Mouse (Mus musculus) liver, postnatal 0 days (tissue): ENCODE results near the gene Prkca. TPM values are rescaled to one million over a fixed set of nuclear protein-coding genes. Genes with fewer than 3 reads are reported as not detected.

ENCODE experiments used
- ATAC-seq: fragments of 200-750 bp; cut with Nextera tagmentation; 2 replicates; pipeline ENCODE4 v1.8.0; 2017; ENCODE audit warnings: mild to moderate bottlenecking, moderate library complexity
- DNase-seq: peaks from one replicate; pipeline ENCODE4 v3.0.0-alpha.2; 2016
- H3K27ac ChIP-seq: fragments of 300-500 bp; sonication (generic); 2 replicates; pipeline ENCODE4 v1.5.1; 2014; ENCODE audit warnings: antibody characterized with exemption, moderate library complexity, mild to moderate bottlenecking, low read depth
- H3K27me3 ChIP-seq: fragments of 300-500 bp; sonication (generic); 2 replicates; pipeline ENCODE4 v1.6.1; 2014; ENCODE audit warnings: low read length, control low read depth, mixed read lengths; ENCODE audit not compliant: insufficient read depth
- H3K36me3 ChIP-seq: fragments of 300-500 bp; sonication (generic); replicated peaks from 2 replicates; pipeline ENCODE4 v1.6.1; 2014; ENCODE audit warnings: mild to moderate bottlenecking, control low read depth, low read length, moderate library complexity, mixed read lengths; ENCODE audit not compliant: insufficient read depth
- H3K4me1 ChIP-seq: fragments of 300-500 bp; sonication (generic); 2 replicates; pipeline ENCODE4 v1.6.1; 2014; ENCODE audit warnings: antibody characterized with exemption, mild to moderate bottlenecking, control low read depth; ENCODE audit not compliant: insufficient read depth
- H3K4me2 ChIP-seq: fragments of 300-500 bp; sonication (generic); 2 replicates; pipeline ENCODE4 v1.6.1; 2014; ENCODE audit warnings: low read depth, mild to moderate bottlenecking, low read length, moderate library complexity, mixed read lengths
- H3K4me3 ChIP-seq: fragments of 300-500 bp; sonication (generic); 2 replicates; pipeline ENCODE4 v1.5.1; 2014; ENCODE audit warnings: low read depth, low read length
- H3K9ac ChIP-seq: fragments of 300-500 bp; sonication (generic); replicated peaks from 2 replicates; pipeline ENCODE4 v1.6.1; 2014; ENCODE audit warnings: mild to moderate bottlenecking, moderate library complexity
- H3K9me3 ChIP-seq: fragments of 300-500 bp; sonication (generic); 2 replicates; pipeline ENCODE4 v1.6.1; 2016; ENCODE audit warnings: mild to moderate bottlenecking, control low read depth, low read length, mixed read lengths
- CTCF ChIP-seq: sonication (generic); IDR thresholded peaks from 2 replicates; pipeline ENCODE4 v1.5.1; 2016; ENCODE audit warnings: antibody characterized with exemption, low read depth
- EP300 ChIP-seq: IDR thresholded peaks from 2 replicates; pipeline ENCODE4 v1.6.1; 2016; ENCODE audit warnings: antibody characterized with exemption, low read depth, mild to moderate bottlenecking
- WGBS: fragments of 180-500 bp; shearing (Covaris S2); extraction: QIAGEN DNeasy Blood & Tissue Kit; methylation state at CpG from one replicate; pipeline ENCODE4 v1.1.7; 2014; ENCODE audit not compliant: insufficient replicate concordance; 5-methylcytosine and 5-hydroxymethylcytosine counted together
- polyA plus RNA-seq: library from polyadenylated mRNA; unstranded; fragments of >200 nt; fragmentation: Nextera tagmentation; extraction: Ambion mirVana; gene quantifications from 2 replicates; pipeline ENCODE4 v1.2.1, GENCODE M21; 2015

The Prkca gene
- polyA plus RNA-seq, 1 experiment from 2014 or later, result 3.0 TPM

DNA sequence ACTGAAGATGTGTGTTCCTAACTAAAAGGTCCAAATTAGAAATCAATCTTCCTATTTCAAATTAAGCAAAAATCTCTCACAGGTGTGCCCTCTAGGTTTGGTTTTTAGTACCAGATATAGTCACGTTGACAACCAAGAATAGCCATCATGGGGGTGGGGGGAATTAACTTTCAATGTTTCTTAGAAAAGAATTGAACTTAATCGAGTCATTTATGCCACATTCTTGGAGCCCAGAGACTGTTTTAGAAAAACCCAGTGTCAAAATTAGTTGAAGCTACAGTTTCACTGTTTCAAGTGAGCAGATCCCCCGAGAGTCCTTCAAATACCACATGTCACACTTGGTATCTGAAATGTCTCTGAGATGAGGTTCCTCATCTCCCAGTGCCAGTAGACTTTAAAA is 173.6 kb downstream of the Prkca start:
- Histone ChIP-seq H3K36me3 (no peaks in the 10 kb centered on the region), H3K27ac (no peak overlapping the region), H3K27me3 (no peaks in the 10 kb centered on the region), H3K4me2 (no peak overlapping the region), H3K4me3 (no peak overlapping the region), H3K9me3 (no peaks in the 10 kb centered on the region), H3K9ac (no peak overlapping the region), H3K4me1 (no peaks in the 10 kb centered on the region)
- 65% methylated on average over 3 of the region's 3 CpGs for WGBS
- DNase-seq (no peak), ATAC-seq (no peak)
- no peak for TF ChIP-seq EP300
- TF ChIP-seq CTCF, result no peak

DNA sequence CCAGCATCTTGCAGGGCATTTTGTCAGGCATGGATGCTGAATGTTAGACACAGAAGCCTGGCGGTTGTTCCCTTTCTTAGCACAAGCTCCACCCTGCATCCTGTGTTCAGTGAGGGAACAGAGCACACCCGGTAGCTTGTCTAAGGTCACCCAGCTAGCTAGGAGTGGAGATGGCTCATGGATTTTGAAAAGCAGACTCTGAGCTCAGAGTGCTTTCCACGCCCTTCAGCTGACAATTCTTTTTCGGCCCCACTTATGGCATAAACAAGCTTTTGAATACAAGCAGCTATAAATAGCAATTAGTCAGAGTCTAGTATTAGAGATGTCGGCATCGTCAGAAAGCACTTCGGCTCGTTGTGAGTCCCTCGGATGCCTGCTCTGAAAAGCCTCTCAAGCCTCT is 178.0 kb downstream of the Prkca start:
- Histone ChIP-seq H3K4me3 (no peak overlapping the region), H3K9me3 (no peaks in the 10 kb centered on the region), H3K36me3 (no peaks in the 10 kb centered on the region), H3K4me2 (no peak overlapping the region), H3K27me3 (no peaks in the 10 kb centered on the region), H3K27ac (no peak overlapping the region), H3K9ac (no peak overlapping the region), H3K4me1 (no peaks in the 10 kb centered on the region)
- no peak for DNase-seq
- no peak for TF ChIP-seq CTCF
- no peak for TF ChIP-seq EP300
- WGBS, result 70% methylated on average over 9 of the region's 9 CpGs
- no peak for ATAC-seq

DNA sequence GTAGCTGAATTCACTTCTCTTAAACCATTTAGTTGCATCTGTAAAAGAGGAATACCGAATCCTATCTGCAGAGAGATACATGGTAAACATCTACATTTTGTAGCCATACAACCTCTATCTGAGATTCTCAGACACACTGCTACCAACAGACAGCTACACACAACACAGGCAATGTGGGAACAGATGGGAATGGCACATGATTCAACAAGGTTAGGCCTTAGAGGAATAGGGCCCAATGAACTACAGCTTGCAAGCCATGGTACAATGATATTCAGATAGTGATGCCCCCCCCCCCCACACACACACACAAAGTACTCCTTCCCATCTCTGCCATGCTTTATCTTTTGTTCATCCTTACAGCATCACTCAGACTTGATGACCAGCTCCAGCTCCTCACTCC is 181.1 kb downstream of the Prkca start:
- DNase-seq (no peak), ATAC-seq (no peak)
- WGBS, result 74% methylated on average over 1 of the region's 1 CpGs
- Histone ChIP-seq H3K4me2 (no peak overlapping the region), H3K4me3 (no peak overlapping the region), H3K36me3 (no peaks in the 10 kb centered on the region), H3K4me1 (no peaks in the 10 kb centered on the region), H3K27ac (no peak overlapping the region), H3K9ac (no peak overlapping the region), H3K9me3 (peaks cover 2% of the 10 kb centered on the region; the same call in 1 of the 2 replicates), H3K27me3 (no peaks in the 10 kb centered on the region)
- TF ChIP-seq EP300 (no peak), CTCF (no peak)

DNA sequence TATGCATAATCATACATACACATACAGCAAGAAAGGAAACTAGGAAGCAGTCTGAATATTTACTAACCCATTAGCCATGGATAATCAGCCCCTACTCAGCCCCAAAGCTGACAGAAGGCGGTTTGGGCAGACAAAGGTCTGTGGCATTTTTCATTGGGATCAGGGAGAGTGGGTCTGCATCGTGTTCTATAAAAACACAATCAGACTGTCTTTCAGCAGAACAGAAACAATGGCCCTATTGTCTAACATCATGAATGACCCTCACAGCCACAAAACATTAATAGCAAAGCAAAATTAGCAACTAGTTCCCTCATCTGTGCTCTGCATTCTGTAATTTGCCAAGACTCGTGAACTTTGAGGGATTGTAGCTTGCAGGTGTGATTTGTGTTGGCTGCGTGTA is 181.6 kb downstream of the Prkca start:
- 74% methylated on average over 4 of the region's 4 CpGs for WGBS
- H3K27ac ChIP-seq, result no peak overlapping the region
- no peaks in the 10 kb centered on the region for H3K36me3 ChIP-seq
- TF ChIP-seq EP300 (no peak), CTCF (no peak)
- H3K9me3 ChIP-seq, result peaks cover 2% of the 10 kb centered on the region; the same call in 1 of the 2 replicates
- ATAC-seq (no peak), DNase-seq (no peak)
- no peaks in the 10 kb centered on the region for H3K27me3 ChIP-seq
- H3K9ac ChIP-seq, result no peak overlapping the region
- H3K4me1 ChIP-seq, result no peaks in the 10 kb centered on the region
- no peak overlapping the region for H3K4me3 ChIP-seq
- H3K4me2 ChIP-seq, result no peak overlapping the region

DNA sequence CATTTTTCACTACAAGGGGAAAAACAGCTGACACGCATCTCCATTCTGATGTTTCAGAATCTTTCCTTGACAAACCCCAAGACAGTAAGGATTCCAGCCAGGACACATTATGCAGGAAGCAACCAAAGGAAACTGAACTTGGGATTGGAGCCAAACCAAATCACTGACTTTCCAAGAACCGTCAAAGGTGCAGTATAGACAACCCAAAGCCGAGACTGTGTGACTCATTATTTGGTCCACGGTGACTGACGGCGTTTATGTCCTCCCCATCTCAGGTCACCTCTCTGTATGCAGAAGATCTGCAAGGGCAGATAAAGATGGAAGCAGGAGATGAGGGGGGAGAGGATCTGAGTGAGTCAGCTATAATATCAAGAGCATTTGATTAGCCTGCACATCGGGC is 183.7 kb downstream of the Prkca start:
- Histone ChIP-seq H3K9ac (no peak overlapping the region), H3K36me3 (no peaks in the 10 kb centered on the region), H3K4me1 (no peaks in the 10 kb centered on the region), H3K9me3 (peaks cover 2% of the 10 kb centered on the region; the same call in 1 of the 2 replicates), H3K27me3 (no peaks in the 10 kb centered on the region), H3K4me3 (no peak overlapping the region), H3K27ac (no peak overlapping the region), H3K4me2 (no peak overlapping the region)
- TF ChIP-seq CTCF, result no peak
- TF ChIP-seq EP300, result no peak
- 86% methylated on average over 7 of the region's 7 CpGs for WGBS
- DNase-seq (no peak), ATAC-seq (no peak)

DNA sequence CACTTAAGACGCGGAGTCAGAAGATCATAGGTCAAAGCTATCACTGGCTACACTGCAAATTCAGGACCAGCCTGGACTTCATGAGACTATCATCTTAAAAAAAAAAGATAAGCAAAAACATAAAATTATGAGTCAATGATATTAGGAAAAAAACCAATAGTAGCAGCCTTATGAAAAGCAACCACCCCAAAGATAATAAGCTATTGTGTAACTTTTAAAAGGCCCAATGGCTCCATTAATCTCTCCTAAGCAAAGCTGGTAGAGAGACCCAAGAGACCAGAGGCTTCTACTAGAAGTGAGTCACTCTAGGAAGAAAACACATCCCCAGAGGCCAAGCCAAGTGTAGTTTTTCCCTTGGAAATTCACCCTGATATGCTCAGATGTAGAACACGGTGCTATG is 185.7 kb downstream of the Prkca start:
- H3K27ac ChIP-seq, result no peak overlapping the region
- no peak for ATAC-seq
- H3K9ac ChIP-seq, result no peak overlapping the region
- H3K4me1 ChIP-seq, result no peaks in the 10 kb centered on the region
- no peak for DNase-seq
- no peaks in the 10 kb centered on the region for H3K36me3 ChIP-seq
- 92% methylated on average over 3 of the region's 3 CpGs for WGBS
- TF ChIP-seq EP300 (no peak), CTCF (no peak)
- peaks cover 2% of the 10 kb centered on the region; the same call in 1 of the 2 replicates for H3K9me3 ChIP-seq
- H3K4me2 ChIP-seq, result no peak overlapping the region
- H3K4me3 ChIP-seq, result no peak overlapping the region
- H3K27me3 ChIP-seq, result no peaks in the 10 kb centered on the region

DNA sequence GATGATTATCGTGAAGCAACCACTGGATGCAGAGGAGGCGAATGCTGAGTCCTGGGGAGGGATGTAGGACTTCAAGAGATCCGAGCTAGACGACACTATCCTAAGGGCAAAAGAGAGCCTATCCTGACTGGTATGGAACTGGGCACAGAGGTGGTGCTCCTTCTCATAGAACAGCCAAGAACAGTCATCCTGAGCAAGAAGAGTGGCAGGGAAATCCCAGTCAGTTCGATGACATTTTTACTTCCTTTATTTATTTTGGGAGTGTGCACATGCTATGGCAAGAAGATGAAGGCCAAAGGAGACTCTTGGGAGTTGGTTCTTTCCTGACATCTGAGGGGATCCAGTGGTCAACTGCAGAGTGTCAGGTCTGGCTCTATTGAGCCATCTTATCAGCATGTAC is 186.7 kb downstream of the Prkca start:
- DNase-seq (no peak), ATAC-seq (no peak)
- no peaks in the 10 kb centered on the region for H3K4me1 ChIP-seq
- no peak overlapping the region for H3K9ac ChIP-seq
- no peak overlapping the region for H3K4me2 ChIP-seq
- H3K4me3 ChIP-seq, result no peak overlapping the region
- no peak overlapping the region for H3K27ac ChIP-seq
- TF ChIP-seq EP300 (no peak), CTCF (no peak)
- 84% methylated on average over 5 of the region's 5 CpGs for WGBS
- H3K9me3 ChIP-seq, result peaks cover 2% of the 10 kb centered on the region; the same call in 1 of the 2 replicates
- no peaks in the 10 kb centered on the region for H3K27me3 ChIP-seq
- no peaks in the 10 kb centered on the region for H3K36me3 ChIP-seq
